Mouse (Mus musculus) intestine, embryonic 14.5 days (tissue): ENCODE measurements around the gene Tha1. TPM values are rescaled to one million over a fixed set of nuclear protein-coding genes. Genes with fewer than 3 reads are reported as not detected.
"Not testable (repeated sequence)": the region's sequence is repeated elsewhere in the genome, so short reads cannot be mapped to it uniquely, and the experiment has no call there.

ENCODE experiments used
- ATAC-seq: fragments of 200-750 bp; cut with Nextera tagmentation; replicated peaks from 2 replicates; pipeline ENCODE4 v1.8.0; 2017; ENCODE audit warnings: low read depth, moderate number of reproducible peaks, moderate TSS enrichment, moderate library complexity; ENCODE audit not compliant: low FRiP score, low TSS enrichment
- DNase-seq: peaks from one replicate; pipeline ENCODE4 v3.0.0-alpha.2; 2018; ENCODE audit warnings: low spot score
- H3K27ac ChIP-seq: fragments of 300-500 bp; sonication (generic); 2 replicates; pipeline ENCODE4 v1.5.1; 2014; ENCODE audit warnings: low read depth, mild to moderate bottlenecking, control low read depth
- H3K27me3 ChIP-seq: fragments of 300-500 bp; sonication (generic); replicated peaks from 2 replicates; pipeline ENCODE4 v1.6.1; 2014; ENCODE audit warnings: low read length, control low read depth; ENCODE audit not compliant: control insufficient read depth, insufficient read depth
- H3K36me3 ChIP-seq: fragments of 300-500 bp; sonication (generic); 2 replicates; pipeline ENCODE4 v1.6.1; 2014; ENCODE audit warnings: low read length, control low read depth; ENCODE audit not compliant: control insufficient read depth, insufficient read depth
- H3K4me1 ChIP-seq: fragments of 300-500 bp; sonication (generic); replicated peaks from 2 replicates; pipeline ENCODE4 v1.6.1; 2014; ENCODE audit warnings: low read length, control low read depth, mixed read lengths; ENCODE audit not compliant: control insufficient read depth, insufficient read depth
- H3K4me2 ChIP-seq: fragments of 300-500 bp; sonication (generic); 2 replicates; pipeline ENCODE4 v1.6.1; 2014; ENCODE audit warnings: low read length
- H3K4me3 ChIP-seq: fragments of 300-500 bp; sonication (generic); 2 replicates; pipeline ENCODE4 v1.5.1; 2014; ENCODE audit warnings: low read depth, low read length, control low read depth, mixed read lengths
- H3K9ac ChIP-seq: fragments of 300-500 bp; sonication (generic); 2 replicates; pipeline ENCODE4 v1.6.1; 2014; ENCODE audit warnings: mild to moderate bottlenecking, low read length
- H3K9me3 ChIP-seq: fragments of 300-500 bp; sonication (generic); 2 replicates; pipeline ENCODE4 v1.6.1; 2016; ENCODE audit warnings: low read length, control low read depth; ENCODE audit not compliant: control insufficient read depth
- WGBS: fragments of 180-500 bp; shearing (Covaris S2); extraction: QIAGEN DNeasy Blood & Tissue Kit; methylation state at CpG from one replicate; pipeline ENCODE4 v1.1.7; 2014; 5-methylcytosine and 5-hydroxymethylcytosine counted together
- polyA plus RNA-seq: library from polyadenylated mRNA; unstranded; fragments of >200 nt; fragmentation: Nextera tagmentation; extraction: Ambion mirVana; gene quantifications from 2 replicates; pipeline ENCODE4 v1.2.1, GENCODE M21; 2014

Tha1 gene
- polyA plus RNA-seq, 1 experiment from 2014 or later = 5.1 TPM

DNA sequence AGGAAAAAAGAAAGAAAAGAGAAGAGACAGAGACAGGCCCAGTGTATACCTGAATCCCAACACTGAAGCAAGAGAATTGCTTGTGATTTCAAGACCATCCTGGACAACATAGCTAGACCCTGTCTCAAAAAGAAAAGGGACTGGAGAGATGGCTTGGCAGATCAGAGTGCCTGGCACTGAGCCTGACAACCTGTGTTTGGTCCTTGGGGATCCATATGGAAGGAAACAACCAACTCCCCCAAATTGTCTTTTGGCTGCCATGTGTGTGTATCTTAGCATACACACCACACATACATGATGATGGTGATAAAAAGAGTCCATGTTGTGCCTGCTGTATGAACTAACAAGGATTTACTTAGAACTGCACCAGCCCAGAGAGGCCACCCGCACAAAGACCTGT lies 34.3 kb downstream of the Tha1 start:
- 84% methylated on average over 1 of the region's 1 CpGs for WGBS
- Histone ChIP-seq H3K27me3 (no peaks in the 10 kb centered on the region), H3K36me3 (no peaks in the 10 kb centered on the region), H3K4me2 (no peak overlapping the region), H3K4me1 (no peaks in the 10 kb centered on the region), H3K9ac (no peak overlapping the region), H3K9me3 (no peaks in the 10 kb centered on the region), H3K4me3 (no peak overlapping the region), H3K27ac (peak overlapping the region; percentile 16; the same call in 1 of the 2 replicates)
- no peak for DNase-seq
- no peak for ATAC-seq

DNA sequence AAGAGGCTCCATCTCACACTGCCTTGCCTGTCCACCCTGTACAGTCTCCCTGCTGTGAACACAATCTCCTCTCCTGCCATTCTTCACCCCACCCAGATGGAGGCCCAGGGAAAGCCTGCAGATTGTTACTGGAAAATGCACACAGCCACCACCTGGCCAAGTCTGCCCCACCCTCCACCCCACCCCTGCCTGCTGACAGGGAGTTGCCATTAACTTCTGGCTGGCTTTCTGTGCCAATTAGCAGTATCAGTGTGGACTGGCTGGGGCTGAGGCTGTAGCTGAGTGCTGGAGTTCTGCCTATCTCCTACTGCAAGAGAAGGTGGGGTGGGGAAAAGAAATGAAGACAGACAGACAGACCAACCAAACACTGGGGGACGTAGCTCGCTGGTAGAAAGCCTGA lies 34.7 kb downstream of the Tha1 start:
- Histone ChIP-seq H3K4me1 (no peaks in the 10 kb centered on the region), H3K27ac (peak overlapping the region; percentile 16; the same call in 1 of the 2 replicates), H3K27me3 (no peaks in the 10 kb centered on the region), H3K9ac (no peak overlapping the region), H3K9me3 (no peaks in the 10 kb centered on the region), H3K36me3 (no peaks in the 10 kb centered on the region), H3K4me3 (no peak overlapping the region), H3K4me2 (no peak overlapping the region)
- WGBS = 57% methylated on average over 2 of the region's 2 CpGs
- no peak for DNase-seq
- 0 out of 2 replicates have a peak, but pooled peaks have one; percentile 16 for ATAC-seq

DNA sequence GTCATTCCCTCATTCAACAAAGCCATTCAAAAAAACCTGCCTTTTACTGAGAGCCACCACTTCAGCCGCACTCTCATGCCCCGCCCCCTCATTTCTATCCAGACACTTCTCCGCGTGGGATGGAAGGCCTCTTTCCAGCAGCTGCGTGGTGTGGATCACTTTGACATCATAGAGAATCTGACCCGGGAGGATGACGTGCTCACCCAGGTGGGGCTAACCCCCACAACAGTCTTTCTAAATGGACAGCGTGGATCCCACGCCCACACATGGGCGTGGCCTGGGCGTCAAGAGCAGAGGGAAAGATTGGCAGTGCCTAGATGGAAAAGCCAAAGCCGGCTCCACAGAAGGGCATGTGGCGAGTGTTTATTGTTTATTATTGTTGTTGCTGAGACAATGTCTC lies 37.0 kb downstream of the Tha1 start:
- H3K36me3 ChIP-seq = no peaks in the 10 kb centered on the region
- H3K4me2 ChIP-seq = peak overlapping the region; percentile 11; the same call in 1 of the 2 replicates
- H3K4me3 ChIP-seq = no peak overlapping the region
- no peak overlapping the region for H3K9ac ChIP-seq
- H3K9me3 ChIP-seq = no peaks in the 10 kb centered on the region
- DNase-seq (no peak), ATAC-seq (no peak)
- peaks cover 3% of the 10 kb centered on the region; the same call in 1 of the 2 replicates for H3K4me1 ChIP-seq
- H3K27ac ChIP-seq = no peak overlapping the region
- WGBS = 31% methylated on average over 13 of the region's 13 CpGs
- no peaks in the 10 kb centered on the region for H3K27me3 ChIP-seq

DNA sequence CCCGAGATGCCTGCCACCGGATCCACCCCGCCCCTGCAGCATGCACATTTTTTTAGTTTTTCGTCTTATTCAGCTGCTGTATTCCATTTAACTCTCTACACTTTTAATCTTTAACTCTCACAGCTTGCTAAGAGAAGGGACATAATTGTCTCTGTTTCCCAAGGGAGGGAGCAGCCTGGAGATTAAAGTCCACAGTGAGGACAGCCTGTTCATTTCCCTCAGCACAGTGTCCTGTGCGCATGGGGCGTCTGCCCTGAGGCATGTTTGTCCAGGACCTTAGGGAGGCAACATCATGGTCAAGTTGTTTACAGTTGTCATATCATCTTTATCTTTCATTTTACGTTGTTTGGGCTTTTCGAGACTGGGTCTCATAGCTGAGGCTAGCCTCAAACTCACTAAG lies 39.2 kb downstream of the Tha1 start:
- Histone ChIP-seq H3K27me3 (no peaks in the 10 kb centered on the region), H3K36me3 (no peaks in the 10 kb centered on the region), H3K9me3 (no peaks in the 10 kb centered on the region), H3K9ac (no peak overlapping the region), H3K27ac (no peak overlapping the region), H3K4me1 (peaks cover 19% of the 10 kb centered on the region), H3K4me2 (no peak overlapping the region), H3K4me3 (no peak overlapping the region)
- WGBS = 71% methylated on average over 8 of the region's 8 CpGs
- ATAC-seq = no peak
- DNase-seq = no peak

DNA sequence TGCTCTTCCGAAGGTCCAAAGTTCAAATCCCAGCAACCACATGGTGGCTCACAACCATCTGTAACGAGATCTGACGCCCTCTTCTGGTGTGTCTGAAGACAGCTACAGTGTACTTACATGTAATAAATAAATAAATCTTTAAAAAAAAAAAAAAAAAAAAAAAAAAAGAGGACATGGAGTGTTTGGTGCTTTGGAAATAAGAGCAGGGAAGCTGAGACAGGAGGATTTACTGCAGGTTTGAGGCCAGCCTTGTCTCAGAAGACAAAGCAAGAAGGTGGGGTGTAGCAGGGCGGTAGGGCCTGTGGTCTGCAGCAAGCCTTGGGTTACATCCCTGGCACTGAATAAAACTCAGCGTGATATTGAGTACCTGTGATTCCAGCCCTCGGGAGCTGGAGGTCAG lies 39.8 kb downstream of the Tha1 start:
- DNase-seq, H3K27ac ChIP-seq, H3K36me3 ChIP-seq, H3K4me3 ChIP-seq, H3K9ac ChIP-seq, ATAC-seq, H3K4me2 ChIP-seq, H3K27me3 ChIP-seq, H3K9me3 ChIP-seq: not testable (repeated sequence)
- peaks cover 25% of the 10 kb centered on the region for H3K4me1 ChIP-seq
- WGBS = 85% methylated on average over 4 of the region's 6 CpGs

DNA sequence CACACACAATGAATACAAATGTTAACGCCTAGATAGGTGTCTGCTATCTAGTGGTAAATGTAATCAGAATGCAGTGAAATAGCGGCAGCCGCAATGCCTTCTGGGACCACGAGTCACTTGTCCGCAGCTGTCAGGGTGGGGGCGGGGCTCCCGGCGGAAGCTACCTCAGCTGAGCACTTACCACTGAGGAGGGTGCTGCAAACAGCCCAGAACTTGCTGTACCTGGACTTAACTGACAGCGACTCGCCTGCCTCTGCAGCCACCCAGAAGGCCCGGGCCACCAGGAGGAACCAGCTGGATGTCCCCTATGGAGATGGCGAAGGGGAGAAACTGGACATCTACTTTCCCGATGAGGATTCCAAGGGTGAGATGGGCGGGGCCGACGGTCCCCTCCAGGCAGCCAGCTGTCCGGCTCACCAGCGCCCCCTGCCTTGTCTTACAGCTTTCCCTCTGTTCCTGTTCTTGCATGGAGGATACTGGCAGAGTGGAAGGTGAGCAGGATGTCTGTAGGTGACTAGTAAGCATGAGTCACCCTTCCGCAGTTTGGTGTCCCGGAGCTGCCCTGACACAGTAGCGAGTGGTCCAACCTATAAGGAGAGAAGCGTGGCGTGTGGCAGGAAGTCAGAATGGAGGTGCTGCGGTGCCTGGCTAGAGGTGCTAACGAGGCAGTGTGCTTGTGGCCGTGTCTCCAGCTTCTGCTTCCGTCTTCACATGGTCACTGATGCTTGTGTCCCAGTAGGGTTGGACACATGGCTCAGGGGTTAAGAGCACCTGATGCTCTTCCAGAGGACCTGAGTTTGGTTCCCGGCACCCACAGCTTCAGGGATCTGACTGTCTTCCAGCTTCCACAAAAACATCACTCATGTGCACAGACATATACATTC lies 41.0 kb downstream of the Tha1 start:
- Histone ChIP-seq H3K27ac (no peak overlapping the region), H3K4me2 (peak overlapping the region; percentile 40), H3K36me3 (no peaks in the 10 kb centered on the region), H3K9ac (no peak overlapping the region), H3K4me3 (peak overlapping the region; percentile 4; the same call in 1 of the 2 replicates), H3K4me1 (peaks cover 37% of the 10 kb centered on the region), H3K27me3 (no peaks in the 10 kb centered on the region), H3K9me3 (no peaks in the 10 kb centered on the region)
- DNase-seq = peak; percentile 89
- WGBS = 23% methylated on average over 28 of the region's 28 CpGs
- ATAC-seq = no peak

DNA sequence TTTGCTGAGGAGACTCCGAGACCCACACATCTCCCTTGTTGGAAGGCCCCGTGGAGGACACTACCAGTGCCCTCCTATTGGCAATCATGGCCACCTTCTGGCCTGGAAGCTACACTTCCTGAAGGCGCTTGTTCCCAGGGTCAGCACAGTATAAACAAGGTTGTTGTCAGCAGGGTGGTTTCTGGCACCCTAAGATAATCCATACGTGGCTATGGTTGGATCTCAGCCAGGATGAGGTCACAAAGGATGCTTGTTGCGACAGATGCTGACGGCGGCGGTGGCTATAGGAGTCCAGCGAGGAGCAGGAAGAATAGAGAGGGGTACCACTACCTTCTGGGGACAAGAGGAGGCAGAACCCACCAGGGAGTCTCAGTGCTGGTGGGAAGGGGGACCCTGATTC lies 42.9 kb downstream of the Tha1 start:
- no peak overlapping the region for H3K4me3 ChIP-seq
- ATAC-seq (no peak), DNase-seq (no peak)
- peaks cover 48% of the 10 kb centered on the region for H3K4me1 ChIP-seq
- 64% methylated on average over 9 of the region's 9 CpGs for WGBS
- H3K27ac ChIP-seq = peak overlapping the region; percentile 63; the same call in 1 of the 2 replicates
- H3K9me3 ChIP-seq = no peaks in the 10 kb centered on the region
- H3K36me3 ChIP-seq = no peaks in the 10 kb centered on the region
- peak overlapping the region; percentile 7; the same call in 1 of the 2 replicates for H3K9ac ChIP-seq
- H3K4me2 ChIP-seq = no peak overlapping the region
- H3K27me3 ChIP-seq = no peaks in the 10 kb centered on the region

DNA sequence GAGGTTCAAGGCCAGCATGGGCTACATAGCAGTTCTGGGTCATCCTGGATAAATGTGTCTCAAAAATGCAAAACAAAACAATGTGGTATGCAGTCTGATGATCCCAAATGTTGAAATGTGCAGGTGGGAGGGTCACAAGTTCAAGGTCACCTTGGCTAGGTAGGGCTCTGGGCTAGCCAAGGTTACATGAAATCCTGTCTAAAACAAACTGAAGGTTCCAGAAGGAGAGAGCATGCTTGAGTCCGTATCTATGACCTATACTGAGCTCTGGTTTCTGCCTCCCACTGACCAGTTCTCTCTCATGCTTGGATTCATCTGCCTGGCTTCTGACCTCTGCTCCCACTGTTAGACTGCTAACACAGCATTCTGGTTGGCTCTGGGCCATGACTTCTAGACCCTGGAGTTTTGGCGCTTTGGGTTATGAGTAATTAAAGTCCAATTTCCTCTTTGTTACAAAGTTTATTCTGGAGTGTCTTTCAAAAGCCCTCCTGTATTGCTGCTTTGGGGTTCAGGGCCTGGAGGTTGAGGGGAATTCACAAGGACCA lies 43.5 kb downstream of the Tha1 start:
- Histone ChIP-seq H3K4me1 (peaks cover 48% of the 10 kb centered on the region), H3K4me2 (no peak overlapping the region), H3K4me3 (no peak overlapping the region), H3K9me3 (no peaks in the 10 kb centered on the region), H3K27ac (peak overlapping the region; percentile 63), H3K9ac (peak overlapping the region; percentile 7; the same call in 1 of the 2 replicates), H3K27me3 (no peaks in the 10 kb centered on the region), H3K36me3 (no peaks in the 10 kb centered on the region)
- DNase-seq (no peak), ATAC-seq (no peak)
- WGBS = 69% methylated on average over 2 of the region's 2 CpGs
